10 mouse cellular contexts compared by ENCODE assay signal in the genomic region with DNA sequence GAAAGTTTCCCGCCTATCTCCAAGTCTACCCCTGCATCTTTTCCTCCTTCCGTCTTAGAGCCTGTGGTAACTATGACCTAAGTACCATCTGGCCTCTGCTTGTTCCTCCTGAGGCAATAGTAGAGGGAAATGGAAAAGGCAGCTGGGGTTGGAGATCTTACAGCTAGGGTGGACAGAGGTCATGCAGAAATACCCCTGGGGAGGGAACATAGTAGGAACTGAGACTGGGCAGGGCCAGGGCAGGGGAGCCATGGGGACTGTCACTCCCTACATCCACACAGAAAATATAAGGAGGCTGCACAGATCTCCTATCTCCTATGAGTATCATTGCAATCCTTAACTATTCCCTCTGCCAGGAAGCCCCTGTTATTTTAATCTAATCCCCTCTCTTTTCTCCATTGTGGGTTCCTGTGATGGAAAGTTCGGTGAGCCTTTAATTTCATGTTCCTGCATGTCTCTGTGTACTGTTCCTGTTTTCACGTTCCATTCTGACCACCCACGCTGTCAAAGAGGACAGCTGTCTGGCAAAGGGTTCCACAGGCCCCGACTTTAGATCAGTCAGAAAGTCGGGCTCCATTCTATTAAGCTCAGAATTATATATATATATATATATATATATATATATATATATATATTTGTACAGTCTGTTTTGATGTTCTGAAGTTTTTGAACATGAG. TPM values are rescaled to one million over a fixed set of nuclear protein-coding genes. Genes with fewer than 3 reads are reported as not detected.
DNase-seq lines count a peak whose midpoint lies in the region; ATAC-seq and TF ChIP-seq lines count a peak whose summit lies in the region.
"Had no signal": no experiment of that assay in that cellular context is flagged by ENCODE, and none has a peak within 500 bp of the region (broad histone marks: within the 10 kb centered on the region; RNA-seq: fewer than 3 reads in every experiment).

No protein-coding gene starts in this region.

- ATAC-seq in hematopoietic stem cell, adult 5-6 weeks (replicated peaks in 1 of 2; ENCODE audit: insufficient read depth in 1 of 2, low FRiP score in 2 of 2, low TSS enrichment in 1 of 2, low read depth in 1 of 2, poor library complexity in 2 of 2, severe bottlenecking in 2 of 2) = peak; percentile 46 to 57; a peak in 3 of 4 replicates
- no peak for ATAC-seq in hindbrain, postnatal 0 days

- peak overlapping the region; percentile 30; the same call in 1 of the 2 replicates for H3K27ac ChIP-seq in spleen, adult 2 months (ENCODE audit: insufficient read depth, low read length)
- H3K27ac ChIP-seq in hindbrain, postnatal 0 days = no peak overlapping the region
- H3K27ac ChIP-seq: lung, embryonic 15.5 days had no signal

- H3K27me3 ChIP-seq in spleen, adult 2 months (ENCODE audit: control insufficient read depth, insufficient read depth, low read length) = no peaks in the 10 kb centered on the region
- H3K27me3 ChIP-seq in splenic B cell, adult 2 months (ENCODE audit: control insufficient read depth, insufficient read depth, low read length, poor library complexity, severe bottlenecking) = no peaks in the 10 kb centered on the region
- H3K27me3 ChIP-seq in hindbrain, postnatal 0 days (ENCODE audit: insufficient read depth, low read length) = no peaks in the 10 kb centered on the region
- H3K27me3 ChIP-seq: lung, embryonic 15.5 days had no signal

- TF ChIP-seq CTCF in spleen, adult 2 months (IDR thresholded peaks at IDR 0.05; ENCODE audit: extremely low read depth, insufficient read depth, insufficient read length, insufficient replicate concordance) = no peak
- TF ChIP-seq CTCF in hindbrain, postnatal 0 days (IDR thresholded peaks at IDR 0.05; ENCODE audit: low read depth) = no peak

- no peak overlapping the region for H3K4me3 ChIP-seq in spleen, adult 2 months (ENCODE audit: extremely low read depth, insufficient read depth, insufficient read length)
- H3K4me3 ChIP-seq in hindbrain, postnatal 0 days (ENCODE audit: low read length) = no peak overlapping the region
- H3K4me3 ChIP-seq: lung, embryonic 15.5 days had no signal

- H3K9ac ChIP-seq in hindbrain, postnatal 0 days (replicated peaks; ENCODE audit: low read length) = no peak overlapping the region
- H3K9ac ChIP-seq: lung, embryonic 15.5 days had no signal

- DNase-seq in spleen, adult 2 months (ENCODE audit: low read depth in 1 of 2, low spot score in 2 of 2) = no peak
- no peak for DNase-seq in spleen, adult 12 weeks (ENCODE audit: low spot score)
- DNase-seq in gastrocnemius, adult 8-10 months (ENCODE audit: low spot score in 2 of 2) = peak; percentile 8 to 14
- DNase-seq in splenic B cell, adult 2 months (ENCODE audit: low read depth, low spot score) = peak; percentile 24
- DNase-seq in hindbrain, postnatal 0 days (ENCODE audit: low spot score) = no peak
- no peak for DNase-seq in left cerebral cortex, adult 9 months (ENCODE audit: low spot score in 2 of 2)
- DNase-seq: cerebellum, adult 9-10 months; kidney, postnatal 10 days had no signal

- no peak for TF ChIP-seq POLR2A in spleen, adult 2 months (IDR thresholded peaks at IDR 0.05; ENCODE audit: low read depth, low read length)

- H3K9me3 ChIP-seq in hindbrain, postnatal 0 days (ENCODE audit: low read length) = no peaks in the 10 kb centered on the region
- H3K9me3 ChIP-seq: lung, embryonic 15.5 days had no signal

- peaks cover 11% of the 10 kb centered on the region for H3K4me1 ChIP-seq in spleen, adult 2 months (ENCODE audit: control insufficient read depth, insufficient read depth, insufficient read length)
- H3K4me1 ChIP-seq in hindbrain, postnatal 0 days (ENCODE audit: insufficient read depth, low read length) = no peaks in the 10 kb centered on the region

- 38% methylated on average over 7 of the region's 7 CpGs for WGBS in spleen, adult 2 months
- 66% methylated on average over 7 of the region's 7 CpGs for WGBS in hindbrain, postnatal 0 days

- H3K36me3 ChIP-seq in spleen, adult 2 months (ENCODE audit: control insufficient read depth, insufficient read depth, low read length) = no peaks in the 10 kb centered on the region
- H3K36me3 ChIP-seq in splenic B cell, adult 2 months (ENCODE audit: control insufficient read depth, insufficient read depth, low read length, poor library complexity, severe bottlenecking) = no peaks in the 10 kb centered on the region
- no peaks in the 10 kb centered on the region for H3K36me3 ChIP-seq in hindbrain, postnatal 0 days (ENCODE audit: insufficient read depth, low read length)
- H3K36me3 ChIP-seq: lung, embryonic 15.5 days had no signal

- no peak overlapping the region for H3K4me2 ChIP-seq in hindbrain, postnatal 0 days (ENCODE audit: low read depth, low read length)
- H3K4me2 ChIP-seq: lung, embryonic 15.5 days had no signal

RNA-seq across cellular contexts. Expression of a gene that starts 19.0 kb away (rescaled TPM):
- 4.3 and 5.5 TPM in 2 replicates for polyA plus RNA-seq in spleen, adult 2 months (2012; rRNA removed)
- not detected for total RNA-seq in gastrocnemius, adult 8-10 months (2022)
- not detected in 2 replicates for total RNA-seq in hematopoietic stem cell, adult 5-6 weeks (2017)
- not detected in 2 replicates for total RNA-seq in hindbrain, postnatal 0 days (2014; rRNA removed)
- 0.39 and 0.49 TPM in 2 replicates for polyA plus RNA-seq in hindbrain, postnatal 0 days (2015; fragmentation: Nextera tagmentation; extraction: Ambion mirVana)

RNA-seq across cellular contexts. Expression of a gene that starts 25.4 kb away (rescaled TPM):
- polyA plus RNA-seq in spleen, adult 2 months (2012; rRNA removed) = 8.6 and 9.0 TPM in 2 replicates
- under 1 TPM in 1 of 4 experiments, not detected in 3; 0.20 TPM for total RNA-seq in gastrocnemius, adult 8-10 months (2022)
- 1.1 and 1.9 TPM in 2 replicates for total RNA-seq in hematopoietic stem cell, adult 5-6 weeks (2017)
- total RNA-seq in hindbrain, postnatal 0 days (2014; rRNA removed) = 17.9 and 33.0 TPM in 2 replicates
- polyA plus RNA-seq in hindbrain, postnatal 0 days (2015; fragmentation: Nextera tagmentation; extraction: Ambion mirVana) = 10.5 and 13.5 TPM in 2 replicates

RNA-seq across cellular contexts. Expression of a gene that starts 43.7 kb away (rescaled TPM):
- polyA plus RNA-seq in spleen, adult 2 months (2012; rRNA removed) = 186 and 208 TPM in 2 replicates
- total RNA-seq in gastrocnemius, adult 8-10 months (2022) = 10 to 100 TPM in 3 of 4 experiments, 1 to 10 TPM in 1; 9.0 to 14.8 (median 10.9) TPM
- 251 and 258 TPM in 2 replicates for total RNA-seq in hematopoietic stem cell, adult 5-6 weeks (2017)
- 45.1 and 70.2 TPM in 2 replicates for total RNA-seq in hindbrain, postnatal 0 days (2014; rRNA removed)
- polyA plus RNA-seq in hindbrain, postnatal 0 days (2015; fragmentation: Nextera tagmentation; extraction: Ambion mirVana) = 59.2 and 61.6 TPM in 2 replicates

Comparison
In these comparisons a context has a peak if more than half of its experiments do, and no peak if none do; other contexts are left out.
1. DNase-seq: peak in gastrocnemius, adult 8-10 months (2 of 2) and splenic B cell, adult 2 months (single experiment); none in spleen, adult 2 months (0 of 2), spleen, adult 12 weeks (single experiment), hindbrain, postnatal 0 days (single experiment) and left cerebral cortex, adult 9 months (0 of 2).